Mouse (Mus musculus): ENCODE data around the gene Sirpa. TPM values are rescaled to one million over a fixed set of nuclear protein-coding genes. Genes with fewer than 3 reads are reported as not detected.
A peak's percentile ranks its signal among the peaks of the same experiment; 100 is the strongest.

Gene Sirpa
- polyA plus RNA-seq, 1 experiment from 2014 or later = 27.8 TPM

GRCm38 (mm10) chr2:129575113-129575512, 17.5 kb upstream of the Sirpa start:
- ATAC-seq (ENCODE audit: low read depth) = no peak
- no peak overlapping the region for H3K4me2 ChIP-seq (ENCODE audit: low read depth, low read length)
- no peaks in the 10 kb centered on the region for H3K27me3 ChIP-seq (ENCODE audit: control insufficient read depth, insufficient read depth, low read depth, low read length)
- no peaks in the 10 kb centered on the region for H3K9me3 ChIP-seq (replicated peaks; ENCODE audit: control insufficient read depth, low read length)
- H3K27ac ChIP-seq (ENCODE audit: low read length) = no peak overlapping the region
- H3K36me3 ChIP-seq (ENCODE audit: control insufficient read depth, insufficient read depth) = no peaks in the 10 kb centered on the region
- peaks cover 4% of the 10 kb centered on the region for H3K4me1 ChIP-seq (ENCODE audit: control insufficient read depth, low read depth, low read length)
- WGBS (ENCODE audit: insufficient replicate concordance) = 55% methylated on average over 4 of the region's 4 CpGs
- no peak overlapping the region for H3K4me3 ChIP-seq (ENCODE audit: low read depth, low read length)
- H3K9ac ChIP-seq (ENCODE audit: low read depth, low read length) = no peak overlapping the region

GRCm38 (mm10) chr2:129576611-129577447, 15.8 kb upstream of the Sirpa start:
- H3K4me2 ChIP-seq (ENCODE audit: low read depth, low read length) = no peak overlapping the region
- no peaks in the 10 kb centered on the region for H3K9me3 ChIP-seq (replicated peaks; ENCODE audit: control insufficient read depth, low read length)
- peaks cover 4% of the 10 kb centered on the region for H3K4me1 ChIP-seq (ENCODE audit: control insufficient read depth, low read depth, low read length)
- 68% methylated on average over 8 of the region's 8 CpGs for WGBS (ENCODE audit: insufficient replicate concordance)
- no peak for ATAC-seq (ENCODE audit: low read depth)
- no peak overlapping the region for H3K9ac ChIP-seq (ENCODE audit: low read depth, low read length)
- H3K27me3 ChIP-seq (ENCODE audit: control insufficient read depth, insufficient read depth, low read depth, low read length) = no peaks in the 10 kb centered on the region
- no peak overlapping the region for H3K4me3 ChIP-seq (ENCODE audit: low read depth, low read length)
- H3K36me3 ChIP-seq (ENCODE audit: control insufficient read depth, insufficient read depth) = no peaks in the 10 kb centered on the region
- no peak overlapping the region for H3K27ac ChIP-seq (ENCODE audit: low read length)

- Histone ChIP-seq H3K36me3 (ENCODE audit: control insufficient read depth, insufficient read depth) (no peaks in the 10 kb centered on the region), H3K4me1 (ENCODE audit: control insufficient read depth, low read depth, low read length) (no peaks in the 10 kb centered on the region)
Measured at GRCm38 (mm10) chr2:129580656-129581055, 12.0 kb upstream of the Sirpa start.

GRCm38 (mm10) chr2:129581826-129582225, 10.8 kb upstream of the Sirpa start:
- Histone ChIP-seq H3K4me3 (ENCODE audit: low read depth, low read length) (no peak overlapping the region), H3K9ac (ENCODE audit: low read depth, low read length) (no peak overlapping the region), H3K4me2 (ENCODE audit: low read depth, low read length) (no peak overlapping the region), H3K27ac (ENCODE audit: low read length) (no peak overlapping the region), H3K9me3 (replicated peaks; ENCODE audit: control insufficient read depth, low read length) (no peaks in the 10 kb centered on the region), H3K27me3 (ENCODE audit: control insufficient read depth, insufficient read depth, low read depth, low read length) (no peaks in the 10 kb centered on the region), H3K36me3 (ENCODE audit: control insufficient read depth, insufficient read depth) (no peaks in the 10 kb centered on the region), H3K4me1 (ENCODE audit: control insufficient read depth, low read depth, low read length) (no peaks in the 10 kb centered on the region)
- 45% methylated on average over 3 of the region's 3 CpGs for WGBS (ENCODE audit: insufficient replicate concordance)
- ATAC-seq (ENCODE audit: low read depth) = no peak

More at GRCm38 (mm10) chr2:129580656-129581055, 12.0 kb upstream of the Sirpa start:
- 54% methylated on average over 4 of the region's 4 CpGs for WGBS (ENCODE audit: insufficient replicate concordance)
- Histone ChIP-seq H3K27me3 (ENCODE audit: control insufficient read depth, insufficient read depth, low read depth, low read length) (no peaks in the 10 kb centered on the region), H3K4me3 (ENCODE audit: low read depth, low read length) (no peak overlapping the region), H3K4me2 (ENCODE audit: low read depth, low read length) (no peak overlapping the region), H3K27ac (ENCODE audit: low read length) (no peak overlapping the region), H3K9ac (ENCODE audit: low read depth, low read length) (no peak overlapping the region), H3K9me3 (replicated peaks; ENCODE audit: control insufficient read depth, low read length) (no peaks in the 10 kb centered on the region)
- ATAC-seq (ENCODE audit: low read depth) = no peak

- no peaks in the 10 kb centered on the region for H3K36me3 ChIP-seq (ENCODE audit: control insufficient read depth, insufficient read depth)
- no peaks in the 10 kb centered on the region for H3K4me1 ChIP-seq (ENCODE audit: control insufficient read depth, low read depth, low read length)
- no peak overlapping the region for H3K4me2 ChIP-seq (ENCODE audit: low read depth, low read length)
- H3K27me3 ChIP-seq (ENCODE audit: control insufficient read depth, insufficient read depth, low read depth, low read length) = no peaks in the 10 kb centered on the region
- H3K9me3 ChIP-seq (replicated peaks; ENCODE audit: control insufficient read depth, low read length) = no peaks in the 10 kb centered on the region
- no peak overlapping the region for H3K9ac ChIP-seq (ENCODE audit: low read depth, low read length)
- no peak overlapping the region for H3K27ac ChIP-seq (ENCODE audit: low read length)
- ATAC-seq (ENCODE audit: low read depth) = peak; percentile 52; the same call in 1 of the 2 replicates
- H3K4me3 ChIP-seq (ENCODE audit: low read depth, low read length) = no peak overlapping the region
- WGBS (ENCODE audit: insufficient replicate concordance) = 62% methylated on average over 4 of the region's 4 CpGs
Measured at GRCm38 (mm10) chr2:129582261-129582660, 10.4 kb upstream of the Sirpa start.

- Histone ChIP-seq H3K27me3 (ENCODE audit: control insufficient read depth, insufficient read depth, low read depth, low read length) (no peaks in the 10 kb centered on the region), H3K4me1 (ENCODE audit: control insufficient read depth, low read depth, low read length) (no peaks in the 10 kb centered on the region; the same call in 1 of the 2 replicates), H3K27ac (ENCODE audit: low read length) (no peak overlapping the region), H3K4me3 (ENCODE audit: low read depth, low read length) (no peak overlapping the region), H3K4me2 (ENCODE audit: low read depth, low read length) (no peak overlapping the region), H3K9ac (ENCODE audit: low read depth, low read length) (no peak overlapping the region), H3K9me3 (replicated peaks; ENCODE audit: control insufficient read depth, low read length) (no peaks in the 10 kb centered on the region), H3K36me3 (ENCODE audit: control insufficient read depth, insufficient read depth) (no peaks in the 10 kb centered on the region)
- 21% methylated on average over 1 of the region's 1 CpGs for WGBS (ENCODE audit: insufficient replicate concordance)
- ATAC-seq (ENCODE audit: low read depth) = no peak
Measured at GRCm38 (mm10) chr2:129584905-129585304, 7.7 kb upstream of the Sirpa start.

- no peaks in the 10 kb centered on the region for H3K27me3 ChIP-seq (ENCODE audit: control insufficient read depth, insufficient read depth, low read depth, low read length)
- 47% methylated on average over 11 of the region's 11 CpGs for WGBS (ENCODE audit: insufficient replicate concordance)
- no peaks in the 10 kb centered on the region for H3K36me3 ChIP-seq (ENCODE audit: control insufficient read depth, insufficient read depth)
- H3K9me3 ChIP-seq (replicated peaks; ENCODE audit: control insufficient read depth, low read length) = no peaks in the 10 kb centered on the region
- H3K9ac ChIP-seq (ENCODE audit: low read depth, low read length) = no peak overlapping the region
- H3K4me1 ChIP-seq (ENCODE audit: control insufficient read depth, low read depth, low read length) = no peaks in the 10 kb centered on the region; the same call in 1 of the 2 replicates
- ATAC-seq (ENCODE audit: low read depth) = peak; percentile 12; the same call in 1 of the 2 replicates
- no peak overlapping the region for H3K4me2 ChIP-seq (ENCODE audit: low read depth, low read length)
- H3K27ac ChIP-seq (ENCODE audit: low read length) = peak overlapping the region; percentile 65
- no peak overlapping the region for H3K4me3 ChIP-seq (ENCODE audit: low read depth, low read length)
Measured at GRCm38 (mm10) chr2:129585904-129586514, 6.6 kb upstream of the Sirpa start.

GRCm38 (mm10) chr2:129587241-129587640, 5.4 kb upstream of the Sirpa start:
- no peaks in the 10 kb centered on the region; the same call in 1 of the 2 replicates for H3K4me1 ChIP-seq (ENCODE audit: control insufficient read depth, low read depth, low read length)
- no peak overlapping the region for H3K9ac ChIP-seq (ENCODE audit: low read depth, low read length)
- no peak overlapping the region for H3K4me2 ChIP-seq (ENCODE audit: low read depth, low read length)
- 44% methylated on average over 3 of the region's 3 CpGs for WGBS (ENCODE audit: insufficient replicate concordance)
- no peak overlapping the region for H3K4me3 ChIP-seq (ENCODE audit: low read depth, low read length)
- ATAC-seq (ENCODE audit: low read depth) = no peak
- H3K27me3 ChIP-seq (ENCODE audit: control insufficient read depth, insufficient read depth, low read depth, low read length) = peaks cover 4% of the 10 kb centered on the region
- no peaks in the 10 kb centered on the region for H3K9me3 ChIP-seq (replicated peaks; ENCODE audit: control insufficient read depth, low read length)
- no peaks in the 10 kb centered on the region for H3K36me3 ChIP-seq (ENCODE audit: control insufficient read depth, insufficient read depth)
- H3K27ac ChIP-seq (ENCODE audit: low read length) = no peak overlapping the region

GRCm38 (mm10) chr2:129587825-129588251, 4.8 kb upstream of the Sirpa start:
- WGBS (ENCODE audit: insufficient replicate concordance) = 39% methylated on average over 7 of the region's 7 CpGs
- peaks cover 10% of the 10 kb centered on the region for H3K27me3 ChIP-seq (ENCODE audit: control insufficient read depth, insufficient read depth, low read depth, low read length)
- H3K27ac ChIP-seq (ENCODE audit: low read length) = no peak overlapping the region
- ATAC-seq (ENCODE audit: low read depth) = no peak
- no peak overlapping the region for H3K4me2 ChIP-seq (ENCODE audit: low read depth, low read length)
- no peaks in the 10 kb centered on the region for H3K9me3 ChIP-seq (replicated peaks; ENCODE audit: control insufficient read depth, low read length)
- H3K36me3 ChIP-seq (ENCODE audit: control insufficient read depth, insufficient read depth) = no peaks in the 10 kb centered on the region
- H3K9ac ChIP-seq (ENCODE audit: low read depth, low read length) = no peak overlapping the region
- H3K4me1 ChIP-seq (ENCODE audit: control insufficient read depth, low read depth, low read length) = no peaks in the 10 kb centered on the region; the same call in 1 of the 2 replicates
- H3K4me3 ChIP-seq (ENCODE audit: low read depth, low read length) = no peak overlapping the region

All from liver, embryonic 16.5 days (tissue).